Mouse (Mus musculus) T-helper 17 cell (primary cell): ENCODE measurements around the gene Mecom.

Source experiments
- in situ Hi-C, 2 experiments: fragments of 300-600 bp; cut with MboI, MseI; formaldehyde crosslinking; loops; 1 replicate in 1 of 2; 2 replicates in 1 of 2; pipeline ENCODE4 v1.15.1; 2025; ENCODE audit warnings: high pct_unique_total_duplicates in 2 of 2

Mecom gene

GRCm38 (mm10) chr3:30160346-30160745, 387.5 kb downstream of the Mecom start:
- in situ Hi-C loops = no loop called here

- in situ Hi-C loops = no loop called here
These were observed 390.6 kb downstream of the Mecom start for GRCm38 (mm10) chr3:30157128-30157670.

- in situ Hi-C loops = no loop called here
These were observed 393.4 kb downstream of the Mecom start for GRCm38 (mm10) chr3:30154390-30154789.

GRCm38 (mm10) chr3:30153923-30154331, 393.9 kb downstream of the Mecom start:
- in situ Hi-C loops = no loop called here

- in situ Hi-C loops = no loop called here
These were observed 397.7 kb downstream of the Mecom start for GRCm38 (mm10) chr3:30150071-30150470.

- in situ Hi-C loops = no loop called here
These were observed 399.3 kb downstream of the Mecom start for GRCm38 (mm10) chr3:30148378-30149079.

GRCm38 (mm10) chr3:30145051-30145450, 402.8 kb downstream of the Mecom start:
- in situ Hi-C loops = no loop called here

- in situ Hi-C loops = no loop called here
These were observed 403.8 kb downstream of the Mecom start for GRCm38 (mm10) chr3:30143961-30144411.

- in situ Hi-C loops = no loop called here
These were observed 404.4 kb downstream of the Mecom start for GRCm38 (mm10) chr3:30143440-30143839.

- in situ Hi-C loops = no loop called here
These were observed 407.5 kb downstream of the Mecom start for GRCm38 (mm10) chr3:30140349-30140748.

GRCm38 (mm10) chr3:30139678-30140077, 408.1 kb downstream of the Mecom start:
- in situ Hi-C loops = no loop called here

- in situ Hi-C loops = no loop called here
These were observed 409.2 kb downstream of the Mecom start for GRCm38 (mm10) chr3:30138588-30138987.

- in situ Hi-C loops = no loop called here
These were observed 412.0 kb downstream of the Mecom start for GRCm38 (mm10) chr3:30135857-30136256.

GRCm38 (mm10) chr3:30135119-30135518, 412.7 kb downstream of the Mecom start:
- in situ Hi-C loops = no loop called here

- in situ Hi-C loops = no loop called here
These were observed 414.8 kb downstream of the Mecom start for GRCm38 (mm10) chr3:30132981-30133380.

GRCm38 (mm10) chr3:30132370-30132769, 415.4 kb downstream of the Mecom start:
- in situ Hi-C loops = no loop called here

- in situ Hi-C loops = no loop called here
These were observed 417.3 kb downstream of the Mecom start for GRCm38 (mm10) chr3:30130495-30130894.

- in situ Hi-C loops = loop anchor here in 1 of 2 experiments (10.0 kb wide), 1 partner anchor 1052 kb away; no protein-coding TSS in a partner anchor
These were observed 425.2 kb downstream of the Mecom start for GRCm38 (mm10) chr3:30122618-30123017.

- in situ Hi-C loops = loop anchor here in 1 of 2 experiments (10.0 kb wide), 1 partner anchor 1054 kb away; no protein-coding TSS in a partner anchor
These were observed 426.9 kb downstream of the Mecom start for GRCm38 (mm10) chr3:30120790-30121512.

GRCm38 (mm10) chr3:30118594-30119297, 429.1 kb downstream of the Mecom start:
- in situ Hi-C loops = no loop called here

GRCm38 (mm10) chr3:30113249-30113770, 434.5 kb downstream of the Mecom start:
- in situ Hi-C loops = no loop called here
